Mouse (Mus musculus) olfactory bulb, adult 2 months (tissue): ENCODE measurements around the gene Adgrd1. TPM values are rescaled to one million over a fixed set of nuclear protein-coding genes. Genes with fewer than 3 reads are reported as not detected.

ENCODE experiments used
- H3K27ac ChIP-seq: fragments of 200-500 bp; 2 replicates; pipeline ENCODE4 v1.5.1; 2012; ENCODE audit warnings: low read depth, low read length; ENCODE audit not compliant: insufficient read depth
- H3K4me1 ChIP-seq: fragments of 200-500 bp; 2 replicates; pipeline ENCODE4 v1.6.1; 2012; ENCODE audit warnings: low read length; ENCODE audit not compliant: control insufficient read depth, insufficient read depth
- H3K4me3 ChIP-seq: fragments of 200-500 bp; 2 replicates; pipeline ENCODE4 v1.5.1; 2012; ENCODE audit warnings: mild to moderate bottlenecking, low read depth, low read length, moderate library complexity; ENCODE audit not compliant: insufficient read depth
- CTCF ChIP-seq: fragments of 200-500 bp; IDR thresholded peaks from 2 replicates; pipeline ENCODE4 v1.5.1; 2012; ENCODE audit warnings: low read depth, mild to moderate bottlenecking, low read length, moderate library complexity; ENCODE audit not compliant: insufficient read depth
- POLR2A ChIP-seq: fragments of 200-500 bp; IDR thresholded peaks from 2 replicates; pipeline ENCODE4 v1.6.1; 2012; ENCODE audit warnings: mild to moderate bottlenecking, low read depth, low read length, moderate library complexity; ENCODE audit not compliant: insufficient read depth
- WGBS: fragments of 180-500 bp; shearing (Covaris S2); methylation state at CpG from one replicate; pipeline ENCODE4 v1.1.7; 2018; 5-methylcytosine and 5-hydroxymethylcytosine counted together
- polyA plus RNA-seq: library from polyadenylated mRNA; stranded (reverse); fragments of >200 nt; gene quantifications from 2 replicates; pipeline ENCODE4 v1.2.4, GENCODE M21; 2012; ENCODE audit warnings: low replicate concordance; ENCODE audit not compliant: missing spikeins, insufficient read depth, insufficient read length

The Adgrd1 gene
- polyA plus RNA-seq: not detected in 2 replicates

GRCm38 (mm10) chr5:129096511-129096910, at the start of gene Adgrd1:
Gene Adgrd1 (plus strand): TSS chr5:129096750.
- Histone ChIP-seq H3K27ac (no peak within 1 kb of the TSS), H3K4me3 (no peak within 1 kb of the TSS), H3K4me1 (peaks cover 2% of the 10 kb centered on the region; the same call in 1 of the 2 replicates)
- TF ChIP-seq CTCF (no peak), POLR2A (no peak)
- WGBS: 54% methylated on average over 6 of the region's 6 CpGs

- Histone ChIP-seq H3K4me3 (no peak overlapping the region), H3K27ac (no peak overlapping the region), H3K4me1 (peaks cover 7% of the 10 kb centered on the region)
- WGBS: 62% methylated on average over 9 of the region's 9 CpGs
- TF ChIP-seq CTCF (no peak), POLR2A (no peak)
These were observed 47.2 kb upstream of the Adgrd1 start for GRCm38 (mm10) chr5:129049372-129049771.

- peaks cover 7% of the 10 kb centered on the region for H3K4me1 ChIP-seq
- H3K4me3 ChIP-seq: no peak overlapping the region
- whole genome bisulfite sequencing: 92% methylated on average over 3 of the region's 3 CpGs
- H3K27ac ChIP-seq: no peak overlapping the region
- TF ChIP-seq POLR2A (no peak), CTCF (no peak)
These were observed 44.6 kb upstream of the Adgrd1 start for GRCm38 (mm10) chr5:129051910-129052309.

- 12% methylated on average over 20 of the region's 20 CpGs for WGBS
- no peak overlapping the region for H3K27ac ChIP-seq
- H3K4me1 ChIP-seq: peaks cover 7% of the 10 kb centered on the region
- H3K4me3 ChIP-seq: no peak overlapping the region
- no peak for TF ChIP-seq CTCF
- TF ChIP-seq POLR2A: no peak
These were observed 43.8 kb upstream of the Adgrd1 start for GRCm38 (mm10) chr5:129052636-129053355.

GRCm38 (mm10) chr5:129054675-129055284, 41.8 kb upstream of the Adgrd1 start:
- H3K4me1 ChIP-seq: peaks cover 7% of the 10 kb centered on the region
- no peak overlapping the region for H3K27ac ChIP-seq
- H3K4me3 ChIP-seq: no peak overlapping the region
- TF ChIP-seq POLR2A (no peak), CTCF (no peak)
- WGBS: 93% methylated on average over 9 of the region's 9 CpGs

- no peak overlapping the region for H3K27ac ChIP-seq
- TF ChIP-seq POLR2A: no peak
- TF ChIP-seq CTCF: no peak
- 91% methylated on average over 3 of the region's 3 CpGs for WGBS
- peaks cover 8% of the 10 kb centered on the region for H3K4me1 ChIP-seq
- H3K4me3 ChIP-seq: no peak overlapping the region
These were observed 37.4 kb upstream of the Adgrd1 start for GRCm38 (mm10) chr5:129059116-129059515.

GRCm38 (mm10) chr5:129061579-129061978, 35.0 kb upstream of the Adgrd1 start:
- WGBS: 19% methylated on average over 13 of the region's 13 CpGs
- H3K4me3 ChIP-seq: no peak overlapping the region
- TF ChIP-seq CTCF (peak; percentile 37), POLR2A (no peak)
- no peak overlapping the region for H3K27ac ChIP-seq
- H3K4me1 ChIP-seq: peaks cover 8% of the 10 kb centered on the region

GRCm38 (mm10) chr5:129063037-129063791, 33.3 kb upstream of the Adgrd1 start:
- Histone ChIP-seq H3K4me3 (no peak overlapping the region), H3K4me1 (peaks cover 13% of the 10 kb centered on the region), H3K27ac (no peak overlapping the region)
- WGBS: 6% methylated on average over 21 of the region's 21 CpGs
- TF ChIP-seq CTCF (peak; percentile 31; the same call in 1 of the 2 replicates), POLR2A (no peak)

- Histone ChIP-seq H3K27ac (no peak overlapping the region), H3K4me3 (no peak overlapping the region), H3K4me1 (peaks cover 13% of the 10 kb centered on the region)
- no peak for TF ChIP-seq CTCF
- no peak for TF ChIP-seq POLR2A
- 53% methylated on average over 8 of the region's 8 CpGs for WGBS
These were observed 32.8 kb upstream of the Adgrd1 start for GRCm38 (mm10) chr5:129063792-129064087.
